Mouse (Mus musculus) skeletal muscle tissue, adult 2 months (tissue): ENCODE measurements around the gene P2rx2.

Experiments used
- DNase-seq: peaks from one replicate; pipeline ENCODE4 v3.0.0-alpha.2; 2012; ENCODE audit warnings: low read depth, low spot score

P2rx2 gene

GRCm38 (mm10) chr5:110342648-110343284, at the start of gene P2rx2:
TSS of gene P2rx2 (minus strand) at chr5:110343212.
- DNase-seq: no peak

- DNase-seq: no peak
These were observed 49.7 kb upstream of the P2rx2 start for GRCm38 (mm10) chr5:110392727-110393126.

- DNase-seq: no peak
These were observed 47.6 kb upstream of the P2rx2 start for GRCm38 (mm10) chr5:110390631-110391030.

GRCm38 (mm10) chr5:110387332-110387731, 44.3 kb upstream of the P2rx2 start:
- no peak for DNase-seq

- DNase-seq: no peak
These were observed 43.6 kb upstream of the P2rx2 start for GRCm38 (mm10) chr5:110386371-110387330.

- DNase-seq: no peak
These were observed 42.3 kb upstream of the P2rx2 start for GRCm38 (mm10) chr5:110385263-110385662.

GRCm38 (mm10) chr5:110384491-110384890, 41.5 kb upstream of the P2rx2 start:
- no peak for DNase-seq

GRCm38 (mm10) chr5:110379823-110380222, 36.8 kb upstream of the P2rx2 start:
- no peak for DNase-seq

- DNase-seq: no peak
These were observed 36.1 kb upstream of the P2rx2 start for GRCm38 (mm10) chr5:110379086-110379485.

- DNase-seq: no peak
These were observed 35.2 kb upstream of the P2rx2 start for GRCm38 (mm10) chr5:110378181-110378583.

GRCm38 (mm10) chr5:110376802-110377433, 33.9 kb upstream of the P2rx2 start:
- peak; percentile 30 for DNase-seq

GRCm38 (mm10) chr5:110363822-110364545, 21.0 kb upstream of the P2rx2 start:
- no peak for DNase-seq

- DNase-seq: peak; percentile 47
These were observed 20.3 kb upstream of the P2rx2 start for GRCm38 (mm10) chr5:110363179-110363821.

GRCm38 (mm10) chr5:110362813-110363178, 19.8 kb upstream of the P2rx2 start:
- DNase-seq: no peak

GRCm38 (mm10) chr5:110361465-110361864, 18.5 kb upstream of the P2rx2 start:
- no peak for DNase-seq

GRCm38 (mm10) chr5:110357531-110358179, 14.6 kb upstream of the P2rx2 start:
- DNase-seq: peak; percentile 61

GRCm38 (mm10) chr5:110354716-110355115, 11.7 kb upstream of the P2rx2 start:
- no peak for DNase-seq

- no peak for DNase-seq
These were observed 4.0 kb upstream of the P2rx2 start for GRCm38 (mm10) chr5:110347006-110347405.

GRCm38 (mm10) chr5:110345553-110345952, 2.5 kb upstream of the P2rx2 start:
- DNase-seq: no peak

- no peak for DNase-seq
These were observed 1.5 kb upstream of the P2rx2 start, which contains the start of gene Lrcol1 for GRCm38 (mm10) chr5:110344524-110344923. TSS of gene Lrcol1 (plus strand) at chr5:110344730.

GRCm38 (mm10) chr5:110338792-110339191, 4.2 kb downstream of the P2rx2 start:
- peak; percentile 17 for DNase-seq
